Mouse (Mus musculus) cortical plate, adult 2 months (tissue): ENCODE measurements around the gene Dlg2. TPM values are rescaled to one million over a fixed set of nuclear protein-coding genes. Genes with fewer than 3 reads are reported as not detected.
A peak's percentile ranks its signal among the peaks of the same experiment; 100 is the strongest.

Experiments used
- H3K27ac ChIP-seq: fragments of 200-500 bp; 2 replicates; pipeline ENCODE4 v1.5.1; 2012; ENCODE audit warnings: low read length, control low read depth, inconsistent platforms; ENCODE audit not compliant: insufficient read depth
- H3K4me1 ChIP-seq: fragments of 200-500 bp; 2 replicates; pipeline ENCODE4 v1.6.1; 2011; ENCODE audit warnings: low read length; ENCODE audit not compliant: control insufficient read depth, insufficient read depth
- H3K4me3 ChIP-seq: fragments of 200-500 bp; 2 replicates; pipeline ENCODE4 v1.5.1; 2011; ENCODE audit warnings: mild to moderate bottlenecking, low read length, control low read depth; ENCODE audit not compliant: insufficient read depth
- CTCF ChIP-seq: fragments of 200-500 bp; IDR thresholded peaks from 2 replicates; pipeline ENCODE4 v1.5.1; 2011; ENCODE audit warnings: mild to moderate bottlenecking, control low read depth, low read length; ENCODE audit not compliant: insufficient read depth; ENCODE audit errors: extremely low read depth
- POLR2A ChIP-seq: fragments of 200-500 bp; IDR thresholded peaks from 2 replicates; pipeline ENCODE4 v1.6.1; 2011; ENCODE audit warnings: mild to moderate bottlenecking, low read length, control low read depth; ENCODE audit not compliant: insufficient read depth; ENCODE audit errors: extremely low read depth
- polyA plus RNA-seq: library from polyadenylated mRNA; depleted of rRNA; stranded (reverse); fragments of >200 nt; gene quantifications from 2 replicates; pipeline ENCODE4 v1.2.3, GENCODE M21; 2012

Gene Dlg2
- polyA plus RNA-seq, 1 experiment, result 139 TPM

DNA sequence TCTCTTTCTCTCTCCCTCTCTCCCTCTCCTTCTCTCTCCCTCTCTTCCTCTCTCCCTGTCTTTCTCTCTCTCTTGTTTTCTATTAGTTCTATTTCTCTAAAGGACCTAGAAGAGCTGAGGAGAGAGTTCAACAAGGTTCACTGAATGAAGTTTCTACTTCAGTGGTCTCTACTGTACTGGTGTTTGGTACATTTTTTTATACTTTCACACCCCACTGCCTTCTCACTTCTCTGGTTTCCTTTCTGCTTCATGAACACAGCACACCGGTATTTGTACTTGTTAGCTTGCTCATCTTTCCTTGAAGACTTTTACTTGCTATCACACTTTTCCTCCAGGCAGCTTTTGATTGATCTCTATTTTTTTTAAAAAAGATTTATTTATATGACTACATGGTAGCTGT lies 173.0 kb downstream of the Dlg2 start:
- Histone ChIP-seq H3K4me3 (no peak overlapping the region), H3K4me1 (no peaks in the 10 kb centered on the region), H3K27ac (no peak overlapping the region)
- TF ChIP-seq CTCF, result no peak
- no peak for TF ChIP-seq POLR2A

DNA sequence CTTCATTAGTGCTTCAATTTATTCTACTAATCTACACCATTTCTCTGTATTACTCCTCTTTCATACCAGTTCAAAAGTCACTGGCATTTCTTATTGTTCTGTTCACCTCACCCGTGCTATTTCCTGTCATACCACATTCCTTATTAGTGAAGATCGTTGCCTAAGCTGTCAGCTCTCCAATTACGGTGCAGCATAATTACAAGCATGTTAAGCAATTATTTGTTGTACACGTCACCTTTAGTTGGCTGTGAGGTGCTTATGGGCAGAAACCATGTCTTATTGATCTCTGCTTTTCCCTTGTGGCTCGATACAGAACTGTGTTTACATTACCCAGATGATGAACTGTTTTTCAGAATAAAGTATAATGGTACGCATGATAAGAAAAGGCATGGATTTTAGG lies 174.7 kb downstream of the Dlg2 start:
- TF ChIP-seq POLR2A (no peak), CTCF (no peak)
- H3K4me3 ChIP-seq, result no peak overlapping the region
- no peak overlapping the region for H3K27ac ChIP-seq
- no peaks in the 10 kb centered on the region for H3K4me1 ChIP-seq

DNA sequence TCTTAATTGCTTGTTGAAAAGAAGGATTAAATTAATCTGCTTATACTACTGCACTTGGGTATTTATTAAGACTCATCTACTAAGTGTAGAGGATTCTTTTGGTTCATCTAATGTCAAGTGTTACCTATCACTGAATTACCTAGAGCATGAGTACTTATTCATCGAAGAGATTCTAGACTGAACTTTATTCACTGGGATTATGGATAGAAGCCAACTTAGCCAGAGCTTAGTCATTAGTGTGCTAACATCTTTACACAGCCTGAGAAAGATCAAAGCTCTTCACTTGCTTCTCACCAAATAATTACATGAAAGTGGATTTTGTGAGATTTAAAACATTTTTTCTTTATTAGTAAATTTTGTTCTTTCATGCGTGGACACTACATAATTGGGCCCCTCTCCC lies 175.1 kb downstream of the Dlg2 start:
- H3K4me1 ChIP-seq, result no peaks in the 10 kb centered on the region
- no peak overlapping the region for H3K4me3 ChIP-seq
- H3K27ac ChIP-seq, result no peak overlapping the region
- no peak for TF ChIP-seq CTCF
- no peak for TF ChIP-seq POLR2A

DNA sequence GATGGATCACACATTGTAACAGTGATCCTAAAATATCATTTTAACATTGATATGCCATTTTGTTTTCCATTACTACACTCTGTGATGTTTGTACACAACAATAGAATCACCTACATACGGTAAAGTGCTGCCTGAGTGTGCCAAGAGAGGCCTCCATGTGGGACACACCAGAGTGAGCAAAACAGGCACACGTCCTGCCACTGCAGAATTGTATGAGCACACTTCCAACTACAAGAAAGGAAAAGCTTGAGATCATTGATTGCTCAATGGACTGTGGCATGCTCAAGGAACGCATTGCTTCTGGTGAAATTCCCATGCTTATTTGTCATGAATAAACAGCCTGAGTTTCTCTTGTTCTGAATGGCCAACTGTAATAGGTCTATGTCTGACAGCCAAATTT lies 182.1 kb downstream of the Dlg2 start:
- TF ChIP-seq CTCF (no peak), POLR2A (no peak)

DNA sequence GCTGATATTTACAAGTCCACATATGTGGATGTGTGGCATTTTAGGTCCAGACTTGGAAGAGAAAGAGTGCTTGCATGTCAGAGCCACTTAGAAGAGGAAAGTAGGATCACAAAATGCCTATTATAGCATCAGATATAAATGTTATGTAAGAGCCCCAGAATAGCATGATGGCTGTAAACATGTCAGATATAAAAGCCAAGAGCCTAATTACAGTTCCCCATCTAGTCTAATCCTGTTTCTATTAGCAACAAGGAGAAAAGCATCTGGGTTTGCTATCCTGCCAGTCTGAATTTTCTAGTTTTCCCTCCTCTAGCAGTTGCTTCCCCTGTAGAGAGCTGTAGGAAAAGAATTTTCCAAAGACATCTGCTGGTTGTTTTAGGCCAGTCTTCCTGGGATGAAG lies 217.6 kb downstream of the Dlg2 start:
- Histone ChIP-seq H3K4me3 (no peak overlapping the region), H3K4me1 (peaks cover 4% of the 10 kb centered on the region; the same call in 1 of the 2 replicates), H3K27ac (peak overlapping the region; percentile 16; the same call in 1 of the 2 replicates)
- TF ChIP-seq CTCF (no peak), POLR2A (no peak)

More for the DNA sequence above, 182.1 kb downstream of the Dlg2 start:
- no peak overlapping the region for H3K4me3 ChIP-seq
- no peaks in the 10 kb centered on the region for H3K4me1 ChIP-seq
- H3K27ac ChIP-seq, result no peak overlapping the region

DNA sequence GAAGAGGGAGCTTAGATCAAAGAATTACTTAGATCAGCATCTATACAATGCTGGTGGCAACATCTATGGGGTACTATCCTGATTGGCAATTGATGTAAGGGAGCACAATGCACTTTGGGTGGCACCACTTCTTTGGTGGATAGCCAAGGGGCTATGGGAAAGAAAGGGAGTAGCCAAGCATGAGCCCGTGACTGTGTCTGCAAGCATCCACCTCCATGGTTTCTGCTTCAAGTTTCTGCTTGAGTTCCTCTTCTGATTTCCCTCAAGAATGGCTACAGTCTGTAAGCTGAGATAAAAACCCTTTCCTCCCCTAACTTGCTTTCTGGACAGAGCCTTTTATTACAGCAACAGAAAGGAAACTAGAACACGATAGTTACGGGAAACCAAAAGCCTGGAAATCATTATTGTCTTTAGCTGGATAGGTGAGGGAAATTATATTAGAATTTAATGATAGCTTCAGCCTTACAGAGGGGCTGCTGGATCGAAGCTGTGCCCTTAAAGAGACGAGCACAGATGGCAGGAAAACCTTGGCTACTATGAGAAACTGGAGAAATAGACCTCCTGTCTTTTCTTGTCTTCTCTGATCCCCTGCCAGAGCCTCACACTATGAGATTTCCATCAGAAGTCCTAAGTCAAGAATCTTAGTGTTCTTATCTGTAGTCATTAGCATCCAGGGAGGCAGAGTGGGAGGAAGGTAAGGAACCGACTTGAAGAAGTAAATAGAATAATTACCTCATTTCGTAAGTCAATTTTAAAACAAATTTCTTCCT lies 219.9 kb downstream of the Dlg2 start:
- Histone ChIP-seq H3K4me3 (no peak overlapping the region), H3K4me1 (peaks cover 4% of the 10 kb centered on the region; the same call in 1 of the 2 replicates), H3K27ac (no peak overlapping the region)
- TF ChIP-seq POLR2A (no peak), CTCF (no peak)

DNA sequence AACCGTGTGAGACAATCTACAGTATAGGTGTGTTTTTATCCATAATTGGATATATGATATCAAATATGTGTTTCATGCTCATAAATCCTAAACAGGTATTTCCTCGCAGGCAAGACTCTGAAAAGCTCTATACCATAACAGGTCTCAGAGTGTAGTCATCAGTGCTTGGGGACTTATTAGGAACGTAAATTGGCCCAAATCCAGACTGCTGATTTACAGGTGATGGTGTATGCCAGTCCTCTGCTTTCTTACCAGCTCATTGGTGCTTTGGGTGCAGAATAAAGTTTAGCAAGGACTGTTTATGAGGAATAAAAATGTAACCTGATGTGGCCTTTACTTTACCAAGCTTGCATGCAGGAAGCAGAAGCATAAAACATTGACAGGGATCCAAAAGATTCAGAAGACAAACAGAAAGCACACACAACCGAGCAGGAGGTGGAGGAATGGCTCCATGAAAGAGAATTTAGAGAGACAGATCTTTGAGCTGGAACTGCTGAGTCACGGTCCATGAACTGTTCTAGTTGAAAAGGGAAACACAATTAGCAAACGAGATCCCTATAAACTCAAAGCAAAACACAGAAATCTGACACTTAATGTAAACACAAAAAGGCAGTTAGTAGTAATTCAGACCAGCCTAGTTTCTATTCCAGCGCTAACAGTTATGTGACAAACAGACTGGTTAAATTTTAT lies 226.8 kb downstream of the Dlg2 start:
- H3K4me1 ChIP-seq, result no peaks in the 10 kb centered on the region
- no peak overlapping the region for H3K27ac ChIP-seq
- H3K4me3 ChIP-seq, result no peak overlapping the region
- no peak for TF ChIP-seq POLR2A
- TF ChIP-seq CTCF, result no peak

DNA sequence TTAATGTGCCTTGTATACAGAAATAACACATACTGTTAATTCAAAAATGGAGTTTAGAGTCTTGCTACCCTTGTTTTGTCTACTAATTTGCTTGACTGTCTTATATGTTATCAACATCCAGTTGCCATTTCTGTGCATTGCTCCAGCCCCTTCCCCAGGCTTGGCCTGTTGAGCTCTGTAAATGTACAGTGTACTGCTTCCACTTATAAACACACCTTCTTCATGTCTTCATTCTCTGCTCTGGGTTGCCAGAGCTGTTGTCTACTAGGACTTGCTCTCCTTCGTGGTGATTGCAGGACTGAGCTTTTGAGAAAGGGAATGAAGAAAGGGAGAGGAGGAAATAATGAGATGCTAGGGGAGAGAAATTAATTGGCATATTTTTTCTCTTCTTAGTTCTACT lies 227.5 kb downstream of the Dlg2 start:
- TF ChIP-seq POLR2A (no peak), CTCF (no peak)
- H3K4me3 ChIP-seq, result no peak overlapping the region
- no peak overlapping the region for H3K27ac ChIP-seq
- no peaks in the 10 kb centered on the region for H3K4me1 ChIP-seq

DNA sequence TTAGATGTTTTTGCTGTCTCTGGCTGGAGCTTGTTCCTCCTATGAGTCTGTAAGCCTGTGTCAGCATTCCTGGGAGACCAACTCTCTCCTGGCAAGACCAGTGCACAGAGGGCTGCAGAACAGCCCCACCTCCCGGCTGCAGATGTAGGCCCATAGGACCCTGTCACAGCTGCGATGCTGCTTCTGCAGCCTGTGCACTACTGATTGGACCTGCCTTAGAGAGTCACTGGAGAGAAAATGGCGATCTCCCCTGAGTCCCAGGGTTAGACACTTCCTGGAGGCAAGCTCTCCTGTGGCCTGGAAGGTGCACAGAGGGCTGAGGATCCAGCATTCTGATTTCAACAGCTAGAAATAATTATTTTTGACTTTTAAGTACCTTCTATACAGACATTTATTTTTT lies 257.6 kb downstream of the Dlg2 start:
- H3K4me3 ChIP-seq, result no peak overlapping the region
- no peak overlapping the region for H3K27ac ChIP-seq
- no peaks in the 10 kb centered on the region for H3K4me1 ChIP-seq
- TF ChIP-seq CTCF, result no peak
- no peak for TF ChIP-seq POLR2A

DNA sequence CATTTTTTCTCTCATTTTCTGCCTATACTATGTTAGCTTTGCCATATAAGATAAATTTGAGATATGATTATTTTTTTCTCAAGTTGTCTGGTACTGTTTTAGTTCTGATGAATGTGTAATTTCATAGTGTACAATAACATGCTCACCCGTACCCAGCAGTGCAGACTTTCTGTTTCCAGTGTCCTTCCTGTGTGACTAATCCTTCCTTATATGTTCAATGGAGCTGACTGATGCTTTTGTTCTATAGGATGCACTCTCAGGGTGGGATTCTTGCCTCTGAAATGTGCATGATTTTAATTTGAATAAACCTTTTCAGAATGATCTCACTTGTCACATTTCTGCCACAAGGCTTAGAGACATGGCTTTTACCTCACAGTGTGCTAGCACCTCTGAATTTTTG lies 259.9 kb downstream of the Dlg2 start:
- H3K4me1 ChIP-seq, result no peaks in the 10 kb centered on the region
- TF ChIP-seq CTCF (no peak), POLR2A (no peak)
- H3K27ac ChIP-seq, result no peak overlapping the region
- no peak overlapping the region for H3K4me3 ChIP-seq

DNA sequence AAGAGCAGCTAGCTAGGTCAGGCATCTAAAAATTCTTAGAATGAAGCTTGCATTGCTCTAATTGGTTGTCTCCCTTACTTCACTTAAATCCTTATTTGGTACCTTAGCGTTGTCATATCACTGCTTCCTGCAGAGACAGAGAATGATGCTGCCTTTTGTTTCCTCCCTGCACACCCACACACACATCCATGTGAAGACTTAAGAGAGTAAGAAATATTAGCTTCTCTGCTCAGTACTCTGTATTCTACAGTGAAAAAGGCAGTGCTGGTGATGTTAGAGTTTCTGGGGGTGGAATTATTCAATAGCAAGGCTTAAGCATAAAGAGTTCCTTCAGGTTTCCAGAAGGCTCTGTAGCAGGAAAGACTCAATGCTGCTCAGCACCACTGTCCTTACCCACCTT lies 272.2 kb downstream of the Dlg2 start:
- Histone ChIP-seq H3K4me1 (no peaks in the 10 kb centered on the region), H3K4me3 (no peak overlapping the region), H3K27ac (no peak overlapping the region)
- TF ChIP-seq CTCF, result no peak
- no peak for TF ChIP-seq POLR2A
